Mouse (Mus musculus) liver, embryonic 14.5 days (tissue): Measurements from ENCODE around the gene Tmem94. TPM values are rescaled to one million over a fixed set of nuclear protein-coding genes. Genes with fewer than 3 reads are reported as not detected.
A peak's percentile ranks its signal among the peaks of the same experiment; 100 is the strongest.

Experiments used
- ATAC-seq: fragments of 200-750 bp; cut with Nextera tagmentation; 2 replicates; pipeline ENCODE4 v1.8.0; 2017; ENCODE audit warnings: moderate number of reproducible peaks, mild to moderate bottlenecking, moderate library complexity; ENCODE audit not compliant: insufficient read depth
- DNase-seq, 3 experiments: peaks; one replicate each; pipeline ENCODE4 v3.0.0-alpha.2; 2012 to 2013; ENCODE audit warnings: low read depth in 3 of 3, low spot score in 3 of 3
- H3K27ac ChIP-seq: fragments of 300-500 bp; sonication (generic); 2 replicates; pipeline ENCODE4 v1.5.1; 2014; ENCODE audit warnings: moderate library complexity, mild to moderate bottlenecking, control low read depth, inconsistent platforms
- H3K27me3 ChIP-seq: fragments of 300-500 bp; sonication (generic); 2 replicates; pipeline ENCODE4 v1.6.1; 2014; ENCODE audit warnings: mild to moderate bottlenecking, low read length, moderate library complexity; ENCODE audit not compliant: control insufficient read depth, insufficient read depth
- H3K36me3 ChIP-seq: fragments of 300-500 bp; sonication (generic); replicated peaks from 2 replicates; pipeline ENCODE4 v1.6.1; 2014; ENCODE audit warnings: low read depth; ENCODE audit not compliant: control insufficient read depth, insufficient read depth
- H3K4me1 ChIP-seq, 2 experiments: fragments of 200-500 bp in 1 of 2; fragments of 300-500 bp in 1 of 2; sonication (generic) in 1 of 2; replicated peaks; 2 replicates each; pipeline ENCODE4 v1.6.1; 2012 to 2014; ENCODE audit warnings: antibody characterized with exemption in 1 of 2, inconsistent platforms in 1 of 2, low read length in 1 of 2; ENCODE audit not compliant: control insufficient read depth in 2 of 2, insufficient read depth in 2 of 2
- H3K4me2 ChIP-seq: fragments of 300-500 bp; sonication (generic); 2 replicates; pipeline ENCODE4 v1.6.1; 2014; ENCODE audit warnings: low read depth, mild to moderate bottlenecking, control low read depth, moderate library complexity
- H3K4me3 ChIP-seq, 2 experiments: fragments of 200-500 bp in 1 of 2; fragments of 300-500 bp in 1 of 2; sonication (generic) in 1 of 2; 2 replicates each; pipeline ENCODE4 v1.5.1; 2012 to 2014; ENCODE audit warnings: low read depth in 2 of 2, low read length in 2 of 2, mild to moderate bottlenecking in 2 of 2, control low read depth in 1 of 2, inconsistent platforms in 1 of 2, moderate library complexity in 1 of 2; ENCODE audit not compliant: insufficient read depth in 1 of 2
- H3K9ac ChIP-seq: fragments of 300-500 bp; sonication (generic); replicated peaks from 2 replicates; pipeline ENCODE4 v1.6.1; 2014; ENCODE audit warnings: mild to moderate bottlenecking, control low read depth, moderate library complexity
- H3K9me3 ChIP-seq: fragments of 300-500 bp; sonication (generic); 2 replicates; pipeline ENCODE4 v1.6.1; 2016; ENCODE audit warnings: low read length, mixed read lengths; ENCODE audit not compliant: control insufficient read depth
- CTCF ChIP-seq: IDR thresholded peaks from 2 replicates; pipeline ENCODE4 v1.5.1; 2016; ENCODE audit warnings: antibody characterized with exemption, low read depth, control low read depth
- EP300 ChIP-seq: IDR thresholded peaks from 2 replicates; pipeline ENCODE4 v1.6.1; 2016; ENCODE audit warnings: antibody characterized with exemption, low read depth
- WGBS: fragments of 180-500 bp; shearing (Covaris S2); extraction: QIAGEN DNeasy Blood & Tissue Kit; methylation state at CpG from one replicate; pipeline ENCODE4 v1.1.7; 2014; ENCODE audit not compliant: insufficient replicate concordance; 5-methylcytosine and 5-hydroxymethylcytosine counted together
- polyA plus RNA-seq, 2 experiments: library from polyadenylated mRNA; depleted of rRNA in 1 of 2; stranded (reverse) in 1 of 2; unstranded in 1 of 2; fragments of >200 nt; fragmentation: Nextera tagmentation in 1 of 2; extraction: Ambion mirVana in 1 of 2; gene quantifications; 2 replicates each; pipeline versions ENCODE4 v1.2.1 to v1.2.3; 2012 to 2014

Tmem94 gene
- polyA plus RNA-seq, 2 experiments, result 3.7 to 11.0 TPM

DNA sequence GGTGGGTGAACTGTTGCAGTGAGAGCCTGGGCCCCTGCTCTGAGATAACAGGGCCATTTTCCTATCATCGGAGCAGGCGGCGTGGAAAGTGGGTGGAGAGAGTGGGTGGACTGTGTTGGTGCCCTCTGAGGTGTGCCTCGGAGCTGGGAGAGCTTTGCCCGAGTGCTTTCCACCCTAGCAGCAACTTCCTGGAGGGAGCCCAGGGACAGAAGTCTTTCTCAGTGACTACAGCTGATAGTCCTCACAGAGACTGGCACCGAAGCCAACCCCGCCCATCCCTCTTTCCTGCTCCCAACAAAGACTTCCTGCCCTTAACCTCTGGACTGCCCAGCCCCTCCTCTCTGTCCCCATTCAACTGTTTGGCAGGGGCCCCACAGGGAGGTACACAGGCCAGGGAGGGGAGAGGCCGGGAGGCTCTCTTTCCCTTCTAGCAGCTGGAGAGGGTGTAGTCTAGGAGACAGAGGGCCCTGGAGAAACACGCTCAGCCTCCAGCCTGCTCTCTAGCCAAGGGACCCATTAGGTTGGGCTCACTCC lies 13.9 kb downstream of the Tmem94 start:
- under 1% methylated on average over 9 of the region's 9 CpGs for WGBS
- peak overlapping the region; percentile 30 to 41 for H3K4me3 ChIP-seq

GRCm38 (mm10) chr11:115780141-115781070 lies 15.2 kb downstream of the Tmem94 start:
- Histone ChIP-seq H3K9me3 (no peaks in the 10 kb centered on the region), H3K9ac (peak overlapping the region; percentile 69), H3K4me2 (peak overlapping the region; percentile 75), H3K27me3 (no peaks in the 10 kb centered on the region), H3K4me1 (peaks cover 29 to 35% of the 10 kb centered on the region in 2 experiments), H3K4me3 (no peak overlapping the region; a peak in 1 of 4 replicates), H3K36me3 (no peaks in the 10 kb centered on the region; the same call in 1 of the 2 replicates), H3K27ac (peak overlapping the region; percentile 91)
- no peak for DNase-seq
- 44% methylated on average over 20 of the region's 20 CpGs for WGBS
- no peak for TF ChIP-seq CTCF
- TF ChIP-seq EP300, result no peak
- ATAC-seq, result no peak

More for the DNA sequence above, 13.9 kb downstream of the Tmem94 start:
- peak; percentile 9; the same call in 1 of the 2 replicates for TF ChIP-seq CTCF
- peak; percentile 66 for TF ChIP-seq EP300
- H3K27ac ChIP-seq, result peak overlapping the region; percentile 91
- ATAC-seq (peak; percentile 94), DNase-seq (peak; percentile 70 to 73 (median 71))
- peaks cover 29 to 35% of the 10 kb centered on the region in 2 experiments for H3K4me1 ChIP-seq
- H3K9me3 ChIP-seq, result no peaks in the 10 kb centered on the region
- no peaks in the 10 kb centered on the region for H3K36me3 ChIP-seq
- H3K4me2 ChIP-seq, result peak overlapping the region; percentile 75
- peak overlapping the region; percentile 69 for H3K9ac ChIP-seq
- no peaks in the 10 kb centered on the region for H3K27me3 ChIP-seq

GRCm38 (mm10) chr11:115786473-115786872 lies 21.2 kb downstream of the Tmem94 start:
- Histone ChIP-seq H3K27me3 (no peaks in the 10 kb centered on the region), H3K4me3 (no peak overlapping the region), H3K4me1 (no peaks in the 10 kb centered on the region; a peak in 1 of 4 replicates), H3K4me2 (no peak overlapping the region), H3K36me3 (peaks cover 5% of the 10 kb centered on the region; the same call in 1 of the 2 replicates), H3K9me3 (no peaks in the 10 kb centered on the region), H3K27ac (no peak overlapping the region), H3K9ac (no peak overlapping the region)
- ATAC-seq (no peak), DNase-seq (no peak)
- 79% methylated on average over 6 of the region's 6 CpGs for WGBS
- TF ChIP-seq EP300 (no peak), CTCF (no peak)

GRCm38 (mm10) chr11:115789787-115790186 lies 24.6 kb downstream of the Tmem94 start:
- WGBS, result 91% methylated on average over 7 of the region's 7 CpGs
- Histone ChIP-seq H3K9me3 (no peaks in the 10 kb centered on the region), H3K4me2 (no peak overlapping the region), H3K9ac (no peak overlapping the region), H3K4me1 (no peaks in the 10 kb centered on the region; a peak in 1 of 4 replicates), H3K4me3 (no peak overlapping the region), H3K36me3 (peaks cover 19% of the 10 kb centered on the region), H3K27ac (no peak overlapping the region), H3K27me3 (no peaks in the 10 kb centered on the region)
- TF ChIP-seq EP300, result no peak
- TF ChIP-seq CTCF, result no peak
- ATAC-seq, result no peak
- DNase-seq, result no peak

DNA sequence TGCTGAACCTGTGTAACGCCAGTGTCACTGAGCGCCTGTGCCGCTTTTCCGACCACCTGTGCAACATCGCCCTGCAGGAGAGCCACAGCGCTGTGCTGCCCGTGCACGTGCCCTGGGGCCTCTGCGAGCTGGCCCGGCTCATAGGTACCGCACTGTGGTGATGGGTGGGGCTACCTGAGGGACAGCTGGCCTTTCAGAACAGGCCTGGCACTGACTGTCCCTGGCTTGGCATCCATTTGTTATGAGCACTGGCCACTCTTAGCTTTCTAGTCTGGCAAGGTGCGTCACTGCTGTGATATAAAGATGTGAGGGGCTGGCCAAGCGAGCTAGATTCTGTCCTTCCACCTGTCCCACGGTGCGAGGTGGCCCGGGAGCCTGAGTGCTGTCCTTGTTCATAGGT lies 26.7 kb downstream of the Tmem94 start:
- no peak overlapping the region for H3K4me3 ChIP-seq
- H3K27me3 ChIP-seq, result no peaks in the 10 kb centered on the region
- H3K9me3 ChIP-seq, result no peaks in the 10 kb centered on the region
- H3K9ac ChIP-seq, result no peak overlapping the region
- 93% methylated on average over 16 of the region's 16 CpGs for WGBS
- DNase-seq (no peak), ATAC-seq (no peak)
- no peak overlapping the region for H3K4me2 ChIP-seq
- no peaks in the 10 kb centered on the region for H3K4me1 ChIP-seq
- H3K36me3 ChIP-seq, result peaks cover 22% of the 10 kb centered on the region
- H3K27ac ChIP-seq, result no peak overlapping the region
- TF ChIP-seq EP300, result no peak
